Mouse (Mus musculus) hindlimb bud, embryonic 11.5 days (tissue): ENCODE data around the gene Icam5.
"Not testable (repeated sequence)": the region's sequence is repeated elsewhere in the genome, so short reads cannot be mapped to it uniquely, and the experiment has no call there.

Experiments used
- DNase-seq: peaks from one replicate; pipeline ENCODE4 v3.0.0-alpha.2; 2012; ENCODE audit warnings: low read depth, low spot score; ENCODE audit errors: extremely low spot score

The Icam5 gene

DNA sequence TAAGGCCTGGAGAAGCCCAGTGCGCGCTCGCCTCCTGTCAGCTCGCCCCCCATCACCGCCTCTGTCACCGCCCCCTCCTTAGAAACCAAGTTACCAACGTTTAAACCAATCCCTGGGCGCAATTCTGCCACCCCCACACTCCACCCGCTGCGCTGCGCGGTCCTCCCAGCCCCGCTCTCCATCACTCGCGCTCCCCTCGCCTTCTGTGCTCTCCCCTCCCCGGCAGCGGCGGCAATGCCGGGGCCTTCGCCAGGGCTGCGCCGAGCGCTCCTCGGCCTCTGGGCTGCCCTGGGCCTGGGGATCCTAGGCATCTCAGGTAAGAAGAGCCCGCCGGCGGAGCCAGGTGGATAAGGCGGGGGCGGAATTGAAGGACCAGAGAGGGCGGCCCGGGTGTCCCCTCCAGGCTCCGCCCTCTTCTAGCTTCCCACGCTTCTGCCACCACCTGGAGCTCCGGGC is at the start of gene Icam5:
TSS of gene Icam5 (plus strand) at position 178 of the 456 bp plus-strand sequence.
- DNase-seq = no peak

DNA sequence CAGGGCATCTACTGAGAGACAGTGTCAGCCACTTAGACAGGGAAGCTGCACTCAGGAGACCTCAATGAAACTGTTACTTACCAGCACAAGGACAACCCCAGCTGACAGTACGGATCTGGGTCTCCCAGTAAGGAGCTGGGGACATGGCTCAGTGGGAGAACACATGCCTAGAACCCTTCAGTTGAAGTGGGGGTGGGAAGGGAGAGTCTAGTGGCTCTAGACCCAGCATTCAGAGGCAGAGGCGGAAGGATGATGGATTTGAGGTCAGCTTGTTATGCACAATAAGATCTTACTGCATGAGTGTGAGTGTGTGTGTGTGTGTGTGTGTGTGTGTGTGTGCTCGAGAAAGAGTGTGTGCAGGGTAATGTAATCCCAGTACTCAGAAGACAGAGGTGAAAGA is 49.7 kb upstream of the Icam5 start:
- DNase-seq = no peak

DNA sequence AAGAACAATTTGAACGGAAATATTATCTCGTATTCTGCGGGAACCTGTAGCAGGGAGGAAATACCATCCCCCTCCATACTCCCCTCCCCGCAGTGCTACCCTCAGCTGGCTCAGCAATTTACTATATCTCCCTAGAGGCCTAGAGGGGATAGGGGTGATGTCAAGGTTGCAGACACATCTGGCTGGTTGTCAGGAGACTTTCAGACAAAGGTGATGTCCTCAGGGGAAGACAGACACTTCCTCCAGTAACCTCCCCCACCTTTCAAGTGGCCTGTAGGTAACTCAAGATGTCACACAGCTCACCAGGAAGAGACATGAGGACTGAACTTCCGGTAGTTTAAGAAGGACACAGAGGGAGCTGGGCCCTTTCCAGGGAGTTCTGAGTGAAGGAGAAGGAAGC is 48.7 kb upstream of the Icam5 start:
- DNase-seq = no peak

DNA sequence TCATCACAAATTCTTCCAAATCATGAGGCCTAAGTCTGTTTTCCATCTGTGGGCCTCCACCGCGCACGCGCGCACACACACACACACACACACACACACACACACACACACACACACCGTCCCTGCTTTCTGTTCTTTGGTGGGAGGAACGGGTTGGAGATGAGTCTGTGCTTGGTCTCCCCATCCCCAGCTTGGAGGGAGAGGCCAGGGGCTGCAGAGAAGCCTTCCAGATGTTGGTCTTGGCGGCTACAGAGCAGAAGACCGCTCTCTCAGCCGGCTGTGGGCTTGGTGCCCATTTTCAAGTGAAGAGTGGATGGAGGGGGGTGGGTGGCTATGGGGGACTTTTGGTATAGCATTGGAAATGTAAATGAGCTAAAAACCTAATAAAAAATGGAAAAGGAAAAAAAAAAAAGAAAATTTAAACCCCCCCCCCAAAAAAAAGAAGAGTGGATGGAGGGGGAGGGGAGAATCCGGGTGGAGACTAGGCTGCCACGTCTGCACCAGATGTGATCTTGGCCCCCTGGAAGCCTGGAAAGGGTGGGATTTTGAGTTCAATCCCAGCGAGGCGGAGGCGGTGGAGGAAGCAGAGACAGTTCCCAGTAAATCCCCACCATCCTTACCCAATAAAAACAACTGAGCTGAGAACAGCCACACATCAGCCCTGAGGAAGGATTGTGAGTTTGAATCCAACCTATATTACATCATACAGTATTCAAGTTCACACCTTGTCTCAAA is 44.8 kb upstream of the Icam5 start:
- DNase-seq = no peak

DNA sequence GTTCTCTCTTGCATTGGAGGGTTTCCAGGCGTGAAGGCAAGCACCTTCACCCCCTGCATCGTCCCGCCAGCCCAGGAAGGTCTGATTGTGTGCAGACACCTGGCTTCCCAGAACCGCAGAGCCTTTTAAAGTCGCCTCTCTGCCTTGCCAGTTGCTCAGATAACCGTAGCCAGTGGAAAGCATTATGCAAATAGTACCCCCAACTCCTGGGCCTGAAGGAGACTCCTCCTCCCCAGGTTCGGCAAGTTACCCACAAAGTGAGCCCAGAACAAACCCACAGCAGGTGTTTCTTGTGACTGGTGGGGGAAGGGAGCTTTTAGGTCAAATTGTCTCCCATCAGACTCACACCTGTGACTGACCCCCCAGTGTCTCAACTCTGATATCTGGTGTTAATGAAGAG is 43.9 kb upstream of the Icam5 start:
- DNase-seq = no peak

DNA sequence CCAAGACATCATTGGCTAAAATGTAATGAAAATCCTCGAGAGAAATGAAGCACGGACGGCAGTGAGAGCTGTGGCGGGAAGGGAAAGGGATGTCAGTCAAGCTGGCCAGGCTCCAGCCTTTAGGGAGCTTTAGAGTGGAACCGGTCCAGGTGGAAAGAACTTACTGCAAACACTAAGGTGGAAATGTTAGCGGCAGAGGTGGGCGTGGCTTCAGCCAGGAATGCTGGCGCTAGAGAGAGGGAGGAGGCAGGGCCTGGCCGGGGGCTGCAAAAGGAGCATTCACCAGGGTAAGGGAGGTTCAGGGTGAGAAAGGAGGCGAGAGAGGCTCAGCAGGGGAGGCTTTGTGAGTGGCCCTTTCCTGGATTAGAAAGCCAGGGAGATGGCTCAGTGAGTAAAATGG is 41.0 kb upstream of the Icam5 start:
- DNase-seq = no peak

DNA sequence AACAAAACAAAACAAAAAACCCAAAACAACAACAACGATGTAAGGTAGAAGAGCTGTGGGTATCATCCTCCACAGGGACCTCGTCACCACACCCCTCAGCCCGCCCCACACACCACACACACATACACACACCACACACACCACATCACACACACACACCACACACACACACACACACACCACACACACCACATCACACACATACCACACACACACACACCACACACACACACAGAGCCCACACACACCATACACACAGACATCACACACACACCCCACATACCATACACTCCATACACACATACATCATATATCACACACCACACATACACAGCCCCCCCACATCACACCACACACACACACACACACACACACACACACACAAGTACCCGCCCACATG is 40.3 kb upstream of the Icam5 start:
- no peak for DNase-seq

DNA sequence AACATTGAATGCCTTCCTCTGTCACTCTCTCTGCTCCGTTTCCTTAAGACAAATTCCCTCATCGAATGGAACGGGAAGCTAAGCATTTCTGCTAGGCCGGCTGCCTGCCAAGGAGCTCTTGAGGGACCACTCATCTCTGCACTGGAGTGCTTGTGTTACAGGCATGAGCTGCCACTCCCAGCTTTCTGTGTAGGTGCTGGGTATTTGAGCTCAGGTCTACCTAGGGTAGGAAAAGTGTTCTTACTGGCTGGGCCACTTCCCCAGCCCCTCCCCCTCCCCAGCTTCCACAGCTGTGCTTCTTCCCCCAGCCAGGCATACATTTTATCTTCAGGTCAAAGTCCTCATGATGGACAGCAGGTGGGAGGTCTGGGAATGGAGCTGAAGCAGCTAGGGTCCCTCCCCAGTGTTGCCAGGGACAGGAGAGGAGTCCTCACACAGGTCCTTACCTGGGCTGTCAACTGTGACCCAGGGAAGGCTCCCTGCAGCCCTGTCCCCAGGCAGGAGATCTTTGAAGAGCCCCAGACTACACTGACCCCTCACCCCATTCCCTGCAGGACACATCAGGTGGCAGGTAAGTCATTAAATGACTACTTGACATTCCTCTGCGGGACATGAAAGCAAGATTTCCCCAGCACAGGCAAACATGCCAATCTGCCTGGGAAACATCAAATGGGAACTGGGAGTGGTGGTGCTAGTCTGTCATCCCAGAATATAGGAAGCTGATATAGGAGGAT is 38.5 kb upstream of the Icam5 start:
- no peak for DNase-seq

DNA sequence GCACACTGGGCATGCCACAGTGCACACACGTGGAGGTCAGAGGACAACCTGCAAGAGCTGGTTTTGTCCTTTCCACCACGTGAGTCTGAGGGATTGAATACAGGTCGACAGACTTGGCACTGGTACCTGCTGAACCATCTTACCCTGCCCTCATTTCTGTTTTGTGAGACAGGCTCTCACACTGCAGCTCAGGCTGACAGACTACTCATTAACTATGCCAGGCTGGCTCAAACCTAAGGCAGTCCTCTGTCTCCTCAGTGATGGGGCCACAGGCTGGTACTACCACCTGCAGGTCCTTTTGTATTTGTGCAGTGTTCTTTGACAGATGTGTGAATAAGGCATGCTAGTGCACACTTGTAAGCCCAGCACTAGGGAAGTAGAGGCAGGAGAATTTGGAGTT is 36.8 kb upstream of the Icam5 start:
- DNase-seq = no peak

DNA sequence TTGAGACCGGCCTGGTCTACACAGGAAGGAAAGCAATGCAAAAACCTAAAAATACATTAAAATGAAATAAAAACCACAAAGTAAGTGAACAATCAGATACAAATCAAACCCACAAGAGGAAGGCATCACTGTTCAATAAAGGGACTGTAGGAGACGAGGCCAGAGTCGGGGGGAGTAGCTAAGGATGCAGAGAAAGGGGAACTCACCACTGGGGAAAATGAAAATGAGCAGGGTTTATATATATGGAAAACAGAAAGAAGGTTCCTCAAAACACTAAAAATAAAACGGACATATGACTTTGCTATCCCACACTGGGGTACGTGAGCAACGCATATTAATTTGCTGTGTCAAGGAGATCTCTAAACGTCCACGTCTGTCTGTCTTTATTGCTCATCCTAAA is 34.8 kb upstream of the Icam5 start:
- no peak for DNase-seq

DNA sequence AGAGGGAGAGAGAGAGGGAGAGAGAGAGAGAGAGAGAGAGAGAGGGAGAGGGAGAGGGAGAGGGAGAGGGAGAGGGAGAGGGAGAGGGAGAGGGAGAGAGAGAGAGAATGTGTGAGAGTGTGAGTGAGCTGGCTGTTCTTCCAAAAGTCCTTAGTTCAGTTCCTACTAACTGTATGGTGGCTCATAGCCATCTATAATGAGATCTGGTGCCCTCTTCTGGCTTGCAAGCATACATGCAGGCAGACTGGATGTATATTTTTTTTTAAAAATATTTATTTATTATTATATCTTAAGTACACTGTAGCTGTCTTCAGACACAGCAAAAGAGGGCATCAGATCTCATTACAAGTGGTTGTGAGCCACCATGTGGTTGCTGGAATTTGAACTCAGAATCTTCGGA is 33.5 kb upstream of the Icam5 start:
- not testable (repeated sequence) for DNase-seq

DNA sequence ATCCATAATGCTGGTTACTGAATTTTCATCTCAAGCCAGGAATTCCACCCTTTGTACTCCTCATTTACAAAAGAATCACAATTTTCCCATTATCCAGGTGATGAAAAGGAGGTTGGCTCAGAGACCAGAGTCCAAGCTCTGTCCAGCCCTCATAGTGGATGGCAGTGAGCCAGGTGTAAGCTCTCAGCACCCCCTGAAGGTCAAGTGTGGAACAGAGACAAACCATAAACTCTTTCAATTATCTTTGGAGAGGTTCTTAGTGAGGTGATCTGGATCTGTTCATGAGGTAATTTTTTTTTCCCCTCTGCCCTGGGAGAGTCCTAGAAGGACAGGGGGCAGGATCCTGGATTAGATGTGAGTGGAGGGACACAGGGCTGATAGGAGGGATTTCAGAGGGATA is 31.1 kb upstream of the Icam5 start:
- DNase-seq = no peak

DNA sequence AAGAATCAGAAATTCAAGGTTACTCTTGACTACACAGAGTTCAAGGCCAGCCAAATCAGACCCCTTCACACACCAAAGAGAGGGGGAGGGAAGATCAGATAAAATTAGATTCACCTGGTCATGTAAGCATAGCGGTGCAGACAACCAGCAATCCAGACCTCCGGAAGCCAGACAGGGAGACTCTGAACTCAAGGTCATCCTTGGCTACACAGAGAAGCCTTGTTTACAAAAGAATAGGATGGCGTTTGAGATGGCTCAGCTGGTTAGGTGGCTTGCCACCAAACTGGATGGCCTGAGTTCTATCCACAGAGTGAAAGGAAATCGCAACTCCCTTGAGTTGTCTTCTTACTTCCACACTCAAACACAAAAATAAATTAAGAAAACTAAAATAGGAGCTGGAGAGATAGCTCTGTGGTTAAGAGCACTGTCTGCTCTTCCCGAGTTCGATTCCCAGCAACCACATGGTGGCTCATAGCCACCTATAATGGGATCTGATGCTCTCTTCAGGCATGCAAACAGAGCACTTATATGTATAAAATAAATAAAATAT is 30.1 kb upstream of the Icam5 start:
- DNase-seq = no peak

DNA sequence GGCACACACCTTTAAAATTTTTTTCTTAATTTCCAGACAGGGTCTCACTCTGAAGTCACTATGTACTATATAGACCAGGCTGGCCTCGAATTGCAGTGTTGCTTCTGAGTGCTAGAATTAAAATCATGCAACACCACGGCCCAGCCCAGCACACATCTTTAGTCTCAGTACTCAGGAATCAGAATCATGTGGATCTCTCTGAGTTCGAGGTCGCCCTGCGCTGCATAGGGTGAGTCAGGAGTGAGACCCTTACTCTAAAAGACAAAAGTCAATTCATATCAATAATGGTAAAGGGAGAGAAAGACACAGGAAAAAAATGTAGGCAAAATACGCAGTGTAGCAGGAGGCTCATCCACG is 29.6 kb upstream of the Icam5 start:
- no peak for DNase-seq

DNA sequence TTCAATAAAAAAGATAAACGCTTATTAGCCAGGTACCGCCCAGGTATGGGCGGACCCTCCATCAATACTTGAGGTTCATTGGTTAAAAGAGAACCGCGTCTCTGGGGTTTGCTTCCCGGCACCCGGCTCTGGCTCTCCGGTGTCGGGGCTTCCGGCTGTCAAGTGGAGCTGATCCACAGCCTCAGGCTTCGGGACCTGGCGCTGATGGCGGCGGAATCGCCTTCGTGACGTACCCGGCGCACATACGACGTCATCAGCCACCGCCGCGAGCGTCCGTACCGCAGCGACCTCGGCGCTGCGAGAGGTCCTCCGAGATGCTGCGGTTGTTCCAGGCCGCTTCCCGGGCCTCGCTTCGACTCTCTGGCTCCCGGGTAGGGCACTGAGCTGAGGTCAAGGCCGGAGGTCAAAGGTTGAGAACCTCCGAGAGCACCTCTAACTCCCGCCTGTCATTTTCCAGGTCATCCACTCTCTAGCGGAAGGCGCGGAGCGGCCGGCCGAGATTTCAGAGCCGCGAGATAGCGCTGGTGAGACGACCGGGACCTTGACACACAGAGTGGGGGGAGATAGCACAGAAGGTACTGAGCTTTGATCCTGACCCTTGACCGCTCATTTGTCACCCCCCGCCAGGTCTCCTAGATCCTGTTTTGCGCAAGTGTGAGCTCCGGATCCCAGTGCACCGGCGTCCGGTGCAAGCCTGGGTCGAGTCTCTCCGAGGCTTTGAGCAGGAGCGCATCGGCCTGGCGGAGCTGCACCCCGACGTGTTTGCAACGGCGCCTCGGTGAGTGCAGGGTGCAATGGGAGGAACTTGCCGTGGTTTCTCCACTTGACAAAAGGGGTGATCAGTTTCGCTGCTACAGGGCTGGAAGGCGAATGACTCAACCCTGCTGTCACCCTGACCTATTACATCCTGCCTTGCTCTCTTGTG is 29.0 kb upstream of the Icam5 start, which contains the start of gene Mrpl4:
TSS of gene Mrpl4 (plus strand) at position 112 of the 925 bp plus-strand sequence.
- peak; percentile 67 for DNase-seq

DNA sequence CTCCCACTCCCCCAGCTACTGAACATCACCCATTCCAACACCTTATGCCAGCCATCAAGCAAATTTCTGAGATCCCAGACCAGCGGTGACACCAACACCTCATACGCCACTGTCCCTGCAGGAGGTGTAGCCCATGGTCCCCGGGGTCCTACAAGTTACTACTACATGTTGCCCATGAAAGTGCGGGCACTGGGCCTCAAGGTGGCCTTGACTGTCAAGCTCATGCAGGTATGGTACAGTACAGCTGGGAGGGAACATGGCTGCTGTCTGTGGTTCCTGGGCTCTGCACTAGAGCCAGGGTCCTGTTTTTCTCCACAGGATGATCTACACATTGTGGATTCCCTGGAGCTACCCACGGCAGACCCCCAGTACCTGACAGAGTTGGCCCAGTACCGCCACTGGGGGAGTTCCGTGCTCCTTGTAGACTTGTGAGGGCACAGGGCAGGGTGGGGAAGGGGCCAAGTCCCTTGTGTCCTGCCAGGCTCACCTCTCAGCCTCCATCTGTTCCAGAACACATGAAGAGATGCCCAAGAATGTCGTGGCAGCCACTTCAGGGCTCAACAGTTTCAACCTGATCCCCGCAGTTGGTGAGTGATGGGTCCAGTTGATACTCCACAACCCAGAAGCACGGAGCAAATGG is 24.4 kb upstream of the Icam5 start:
- no peak for DNase-seq

DNA sequence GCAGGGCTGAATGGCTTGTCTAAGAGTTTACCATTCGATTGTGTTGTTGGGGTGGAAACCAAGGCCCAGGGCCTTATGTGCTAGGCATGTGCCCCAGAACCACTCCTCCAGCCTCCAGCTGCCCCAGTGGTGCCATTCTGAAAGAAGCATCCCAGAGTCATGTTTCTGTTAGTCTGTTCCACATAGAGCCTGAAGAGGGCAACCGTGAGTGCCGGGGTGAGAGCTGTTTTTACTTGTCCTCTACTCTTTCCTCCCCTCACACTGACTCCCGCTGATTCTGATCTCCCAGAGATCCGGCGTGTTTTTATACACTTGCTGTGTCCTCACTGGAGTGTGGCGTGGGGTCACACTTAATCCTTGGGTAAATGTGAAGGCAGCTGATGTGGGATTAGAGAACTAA is 23.9 kb upstream of the Icam5 start:
- no peak for DNase-seq

DNA sequence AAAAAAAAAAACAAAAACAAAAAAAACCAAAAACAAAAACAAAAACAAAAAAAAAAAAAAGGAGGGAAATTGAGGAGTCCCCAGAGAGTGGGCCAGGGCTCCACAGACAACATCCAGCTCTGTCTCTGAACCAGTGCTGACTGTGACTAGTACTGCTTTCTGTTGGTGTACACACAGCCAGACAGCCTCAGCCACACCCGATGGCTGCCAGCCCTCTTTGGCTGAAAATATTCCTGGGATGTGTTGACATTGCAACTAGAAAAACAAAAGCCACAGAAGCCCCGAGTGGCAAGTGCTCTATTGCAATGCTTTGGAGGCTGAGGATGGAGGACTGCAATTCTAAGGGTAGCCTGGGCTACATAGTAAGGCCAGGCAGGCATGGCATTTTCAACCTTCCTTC is 21.5 kb upstream of the Icam5 start:
- DNase-seq = no peak

DNA sequence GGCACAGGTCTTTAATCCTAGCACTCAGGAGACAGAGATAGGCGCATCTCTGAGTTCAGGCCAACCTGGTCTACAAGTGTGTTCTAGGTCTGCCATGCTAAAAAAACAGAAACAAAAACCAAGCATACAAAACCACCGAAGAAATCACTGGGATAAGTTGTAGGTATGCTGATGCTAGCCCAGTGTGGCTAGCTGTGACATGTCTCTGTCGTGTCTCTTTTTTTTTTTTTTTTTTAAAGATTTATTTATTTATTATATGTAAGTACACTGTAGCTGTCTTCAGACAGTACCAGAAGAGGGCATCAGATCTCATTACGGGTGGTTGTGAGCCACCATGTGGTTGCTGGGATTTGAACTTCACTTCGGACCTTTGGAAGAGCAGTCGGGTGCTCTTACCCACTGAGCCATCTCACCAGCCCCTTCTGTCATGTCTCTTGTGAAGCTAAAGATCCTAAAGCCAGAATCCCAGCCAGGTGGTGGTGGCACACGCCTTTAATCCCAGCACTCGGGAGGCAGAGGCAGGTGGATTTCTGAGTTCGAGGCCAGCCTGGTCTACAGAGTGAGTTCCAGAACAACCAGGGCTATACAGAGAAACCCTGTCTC is 20.8 kb upstream of the Icam5 start:
- not testable (repeated sequence) for DNase-seq

DNA sequence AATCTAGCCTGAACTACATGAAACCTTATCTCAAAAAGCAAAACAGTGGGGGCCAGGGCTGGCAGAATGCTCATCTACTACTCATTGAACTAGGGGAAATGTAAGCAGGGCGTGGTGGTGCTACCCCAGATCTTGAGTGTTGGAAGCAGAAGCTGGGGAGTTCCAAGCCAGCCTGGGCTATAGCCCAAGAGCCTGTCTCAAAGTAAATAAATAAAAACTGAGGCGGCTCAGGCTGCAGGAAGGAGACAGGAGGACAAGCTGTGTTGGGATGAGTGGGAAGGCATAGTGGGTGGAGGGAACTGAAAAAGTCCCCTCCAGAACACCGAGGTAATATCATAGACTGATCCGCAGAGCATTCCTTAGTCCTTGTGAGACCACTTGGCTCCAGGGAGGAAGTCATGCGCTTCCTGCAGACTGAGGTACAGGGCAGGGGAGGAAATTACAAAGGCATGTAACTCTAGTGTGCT is 20.0 kb upstream of the Icam5 start:
- DNase-seq = no peak
